Mouse (Mus musculus): ENCODE data around the gene Gja5. TPM values are rescaled to one million over a fixed set of nuclear protein-coding genes. Genes with fewer than 3 reads are reported as not detected.
"Not testable (repeated sequence)": the region's sequence is repeated elsewhere in the genome, so short reads cannot be mapped to it uniquely, and the experiment has no call there.

Gene Gja5
- polyA plus RNA-seq, 2 experiments from 2014 or later = 0.12 to 0.13 TPM

DNA sequence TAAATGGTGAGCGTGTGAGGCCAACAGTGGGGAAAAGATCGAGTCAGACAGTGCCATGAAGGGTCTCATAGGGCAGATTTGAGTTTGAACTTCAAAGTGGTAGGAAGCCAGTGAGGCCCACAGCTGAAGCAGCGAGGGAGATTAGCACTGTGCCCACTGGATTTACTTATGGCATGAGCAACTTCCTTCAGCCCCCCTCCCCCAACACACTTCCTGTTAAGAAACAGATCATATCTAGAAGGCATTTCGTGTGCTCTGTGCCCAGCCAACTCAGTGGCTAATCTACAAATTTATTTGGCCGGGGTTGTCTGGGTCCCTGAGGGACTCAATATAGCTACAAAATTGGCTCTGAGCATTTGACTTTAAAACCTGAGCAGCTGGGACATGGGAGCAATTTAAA lies 139.7 kb downstream of the Gja5 start:
- no peak for ATAC-seq

DNA sequence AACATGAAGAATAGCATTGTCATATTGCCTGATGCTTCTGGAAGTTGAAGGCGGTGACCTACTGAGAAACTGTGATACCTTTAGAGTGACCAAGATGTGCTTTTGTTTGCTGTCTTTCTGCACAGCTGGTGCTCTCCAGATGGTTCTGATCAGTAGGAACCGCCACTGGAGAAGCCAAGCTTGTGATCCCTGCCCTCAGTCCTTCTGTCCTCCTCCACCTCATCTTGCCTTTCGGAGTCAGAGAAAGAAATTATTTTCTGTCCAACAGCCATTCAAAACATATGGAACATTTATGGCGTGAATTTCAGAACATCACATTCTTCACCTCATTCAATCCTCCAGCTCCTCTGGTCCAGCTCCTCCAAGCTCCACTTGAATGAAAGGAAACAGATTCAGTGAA lies 143.3 kb downstream of the Gja5 start:
- ATAC-seq = no peak

DNA sequence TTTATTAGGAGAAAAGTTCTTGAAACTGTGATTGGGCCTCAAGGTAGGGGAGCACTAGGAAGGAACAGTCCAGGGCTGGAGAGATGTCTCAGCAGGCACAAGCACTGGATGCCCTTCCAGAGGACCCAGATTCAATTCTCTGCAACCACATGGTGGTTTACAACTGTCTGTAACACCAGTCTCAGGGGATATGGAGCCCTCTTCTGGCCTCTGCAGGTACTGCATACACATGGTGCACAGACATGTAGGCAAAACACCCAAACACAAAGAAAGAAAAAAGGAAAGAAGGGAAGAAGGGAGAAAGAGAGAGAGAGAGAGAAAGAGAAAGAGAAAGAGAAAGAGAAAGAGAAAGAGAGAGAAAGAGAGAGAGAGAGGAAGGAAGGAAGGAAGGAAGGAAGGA lies 143.9 kb downstream of the Gja5 start:
- no peak for ATAC-seq

DNA sequence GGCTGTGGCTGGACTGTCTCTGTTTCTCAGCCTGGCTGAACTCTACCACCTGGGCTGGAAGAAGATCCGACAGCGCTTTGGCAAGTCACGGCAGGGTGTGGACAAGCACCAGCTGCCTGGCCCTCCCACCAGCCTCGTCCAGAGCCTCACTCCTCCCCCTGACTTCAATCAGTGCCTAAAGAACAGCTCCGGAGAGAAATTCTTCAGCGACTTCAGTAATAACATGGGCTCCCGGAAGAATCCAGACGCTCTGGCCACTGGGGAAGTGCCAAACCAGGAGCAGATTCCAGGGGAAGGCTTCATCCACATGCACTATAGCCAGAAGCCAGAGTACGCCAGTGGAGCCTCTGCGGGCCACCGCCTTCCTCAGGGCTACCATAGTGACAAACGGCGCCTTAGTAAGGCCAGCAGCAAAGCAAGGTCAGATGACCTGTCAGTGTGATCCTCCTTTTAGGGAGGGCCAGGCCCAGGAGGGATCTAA lies 146.8 kb downstream of the Gja5 start:
- ATAC-seq = no peak

DNA sequence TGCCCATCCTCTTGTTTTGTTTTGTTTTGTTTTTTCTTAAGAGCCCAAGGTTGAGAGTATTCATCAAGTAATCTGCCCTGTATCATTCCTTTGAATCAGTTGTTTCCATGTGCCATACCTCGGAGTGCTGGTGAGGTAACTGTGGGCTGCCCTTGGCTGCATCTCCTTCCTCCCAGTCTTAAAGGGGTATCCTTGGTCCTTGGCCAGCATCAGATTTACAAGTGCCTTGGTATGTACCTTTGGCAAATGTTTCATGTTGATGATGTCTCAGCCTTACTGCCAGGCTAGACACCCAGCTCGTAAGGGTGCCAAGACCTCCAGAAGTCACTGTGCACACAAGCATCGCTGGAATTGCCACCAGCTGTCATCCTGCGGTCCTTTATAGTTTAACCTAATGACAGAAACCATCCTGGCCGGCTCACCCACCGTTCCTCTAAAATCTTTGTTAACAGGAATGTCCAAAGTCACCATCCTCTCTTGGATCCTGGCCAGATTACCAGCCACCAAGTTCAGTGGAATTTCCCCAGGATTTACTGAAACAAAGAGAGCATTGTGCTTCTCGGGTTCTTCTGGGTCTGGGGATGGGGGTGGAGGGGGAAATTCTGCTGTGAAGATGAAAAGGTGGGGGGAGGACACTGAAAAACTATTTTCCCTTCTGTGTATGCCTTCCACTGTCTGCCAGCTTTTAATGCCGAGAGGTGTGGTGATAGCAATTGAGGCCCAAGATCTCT lies 147.7 kb downstream of the Gja5 start:
- ATAC-seq = no peak

DNA sequence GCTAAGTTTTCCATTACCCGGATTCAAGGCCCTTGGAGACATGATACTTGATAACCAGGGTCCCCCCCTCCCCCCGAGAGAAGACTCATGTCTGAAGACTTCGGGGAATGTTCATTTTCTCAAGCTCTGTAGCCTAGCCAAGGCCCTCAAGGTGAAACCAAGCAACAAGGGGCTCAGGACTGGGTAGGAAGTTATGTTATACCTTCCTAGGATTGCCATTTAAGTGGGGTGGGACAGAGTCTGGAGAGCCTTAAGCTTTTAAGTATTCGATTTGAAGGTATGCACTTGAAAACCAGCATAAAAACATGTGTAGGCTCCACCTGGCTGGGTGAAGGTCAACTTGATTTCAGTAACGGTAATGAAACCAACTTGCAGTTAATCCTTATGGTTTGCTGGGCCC lies 154.2 kb downstream of the Gja5 start:
- no peak for ATAC-seq

DNA sequence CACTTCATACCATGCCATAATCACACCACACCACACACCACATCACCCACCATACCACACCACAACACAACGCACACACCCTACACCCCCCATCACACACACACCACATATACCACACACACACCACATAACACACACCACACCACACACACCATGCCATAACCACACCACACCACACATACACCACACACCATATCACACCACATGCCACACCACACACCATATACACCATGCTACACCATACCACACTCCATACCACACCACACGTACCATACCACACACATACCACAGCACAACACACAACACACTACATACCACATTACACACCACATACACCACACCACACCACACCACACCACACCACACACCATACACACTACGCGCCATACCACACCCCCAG lies 155.6 kb downstream of the Gja5 start:
- no peak for ATAC-seq

DNA sequence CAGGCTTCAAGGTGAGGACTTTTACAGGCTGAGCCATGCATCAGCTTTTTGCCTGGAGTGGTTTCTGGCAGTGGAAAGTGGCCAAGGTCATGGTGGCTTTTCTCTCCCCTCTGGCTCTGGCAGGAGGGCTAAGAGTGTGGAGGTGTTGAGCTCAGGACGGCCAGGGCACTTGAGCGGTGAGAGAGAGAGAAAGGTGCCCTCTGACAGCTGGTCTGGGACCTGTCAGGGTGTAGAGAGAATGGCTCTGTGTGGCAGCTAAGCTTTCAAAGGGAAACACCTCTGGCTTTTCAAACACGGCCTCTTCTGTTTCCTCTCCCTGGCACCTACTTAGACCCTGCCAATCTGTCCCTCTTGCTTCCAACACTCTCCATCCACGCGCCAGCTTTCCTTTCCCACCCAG lies 158.3 kb downstream of the Gja5 start:
- no peak for ATAC-seq

DNA sequence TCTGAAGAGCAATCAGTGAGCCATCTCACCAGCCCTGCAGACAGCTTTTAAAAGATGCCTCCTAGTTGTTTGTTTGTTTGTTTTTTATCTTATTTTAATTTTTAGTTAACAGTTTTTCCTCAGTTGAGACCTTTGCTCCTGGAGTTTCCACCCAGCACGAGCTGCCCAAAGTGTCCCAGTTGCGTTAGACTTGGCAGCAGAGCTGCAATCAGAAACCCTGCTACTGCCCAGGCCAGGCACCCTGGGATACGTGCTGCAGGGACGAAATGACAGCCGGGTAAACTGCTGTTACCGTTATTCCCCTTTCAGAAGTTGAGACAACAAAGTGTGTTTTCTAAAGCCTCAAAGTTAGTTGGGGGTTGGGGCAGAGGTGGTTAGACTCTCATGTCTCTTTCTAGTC lies 159.6 kb downstream of the Gja5 start:
- ATAC-seq = no peak

DNA sequence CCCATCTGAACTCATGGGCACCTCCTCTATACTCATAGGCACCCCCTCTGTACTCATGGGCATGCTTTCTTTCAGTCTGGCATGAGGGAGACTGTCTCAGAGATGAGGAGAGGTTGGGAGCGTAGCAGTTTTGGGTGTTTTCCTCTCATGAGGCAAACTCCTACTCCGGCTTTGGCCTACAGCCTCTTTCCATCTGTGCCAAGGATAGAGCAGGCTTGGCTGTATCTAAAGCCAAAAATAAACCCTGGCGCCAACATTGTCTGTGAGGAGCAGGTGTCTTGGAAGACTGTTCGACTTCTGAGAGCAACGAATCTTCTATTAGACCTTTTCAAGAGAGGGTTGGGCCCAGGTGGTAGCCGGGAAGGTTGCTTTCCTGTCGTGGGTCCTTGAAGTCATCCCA lies 165.1 kb downstream of the Gja5 start:
- ATAC-seq = not testable (repeated sequence)

DNA sequence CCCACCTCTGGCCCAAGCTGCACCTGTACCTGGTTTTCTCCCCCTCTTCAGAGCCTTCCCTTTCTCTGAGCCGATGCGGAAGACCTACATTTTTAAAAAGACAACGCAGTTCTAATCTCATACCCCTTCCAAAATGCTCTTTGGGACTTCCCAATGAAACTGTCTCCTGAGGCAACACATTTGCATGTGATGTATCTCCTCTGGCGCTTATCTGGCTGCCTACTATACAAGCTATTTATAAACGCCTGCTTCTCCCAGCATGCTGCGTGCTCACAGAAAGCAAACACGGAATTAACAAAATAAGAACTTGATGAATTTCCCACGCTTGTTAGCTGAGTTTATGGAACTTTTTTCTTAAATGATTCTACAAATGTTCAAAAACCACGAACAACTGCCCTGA lies 167.4 kb downstream of the Gja5 start:
- not testable (repeated sequence) for ATAC-seq

DNA sequence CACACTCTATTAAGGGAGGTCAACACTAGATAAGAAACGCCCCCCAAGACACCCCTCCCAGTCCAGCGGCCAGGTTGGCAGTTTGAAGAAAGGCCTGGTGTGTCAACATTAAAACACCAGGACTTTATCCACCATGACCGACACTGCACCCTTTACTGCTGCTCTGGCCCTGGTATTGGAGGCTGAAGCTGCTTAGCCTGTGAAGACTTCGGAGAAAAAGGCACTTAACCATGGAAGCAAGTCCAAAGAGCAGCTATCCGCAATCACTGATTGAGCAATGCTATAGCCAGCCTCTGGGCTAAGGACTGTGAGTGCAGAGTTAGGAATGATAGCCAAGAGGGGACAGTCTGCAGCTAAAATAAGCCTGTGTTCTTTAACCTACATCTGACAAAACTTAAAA lies 167.9 kb downstream of the Gja5 start:
- ATAC-seq = not testable (repeated sequence)

DNA sequence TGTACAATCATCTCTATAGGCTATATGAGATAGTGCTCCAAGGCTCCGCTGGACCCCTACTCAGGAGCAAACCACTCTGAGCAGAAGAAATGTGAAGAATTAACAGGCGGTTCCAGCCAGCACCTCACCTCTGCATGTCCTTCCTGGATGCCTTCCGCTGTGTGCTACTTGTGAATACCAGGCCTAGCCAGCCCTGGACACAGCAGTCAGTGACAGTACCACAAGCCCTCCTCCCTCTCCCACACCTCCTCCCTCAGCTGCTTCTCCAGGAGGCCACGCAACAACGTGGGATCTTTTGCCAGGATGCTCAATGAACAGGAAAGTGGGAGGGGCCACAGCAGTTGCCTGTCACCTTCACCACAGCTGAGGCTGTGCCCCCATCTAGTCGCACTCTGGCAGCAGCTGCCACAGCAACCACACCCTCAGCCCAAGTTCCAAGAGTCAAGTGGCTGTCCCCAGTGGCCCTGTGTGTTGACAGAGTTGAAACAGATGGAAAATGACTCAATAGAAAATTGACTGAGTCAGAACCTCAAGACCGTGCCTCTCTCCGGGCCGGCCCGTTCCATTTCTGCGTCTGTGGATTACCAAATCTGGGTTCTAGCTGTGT lies 171.4 kb downstream of the Gja5 start:
- not testable (repeated sequence) for ATAC-seq

DNA sequence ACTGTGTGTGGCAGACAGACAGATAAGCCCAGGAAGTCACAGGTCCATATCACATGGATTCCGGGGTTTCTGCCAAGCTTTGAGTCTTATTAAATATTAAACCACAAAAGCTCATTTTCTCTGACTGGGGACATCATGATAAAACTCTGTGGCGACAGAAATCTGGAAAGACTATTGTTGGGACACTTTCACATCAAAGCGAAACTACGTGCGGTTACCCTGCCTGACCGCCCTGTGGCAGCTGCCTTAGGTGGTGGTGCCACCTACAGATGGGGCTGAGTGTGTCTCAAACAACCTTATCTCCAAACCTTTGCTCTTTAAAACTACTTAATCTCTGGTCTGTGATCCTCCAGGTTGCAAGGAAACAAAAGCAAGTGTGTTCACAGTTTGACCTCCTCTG lies 171.9 kb downstream of the Gja5 start:
- ATAC-seq = no peak

DNA sequence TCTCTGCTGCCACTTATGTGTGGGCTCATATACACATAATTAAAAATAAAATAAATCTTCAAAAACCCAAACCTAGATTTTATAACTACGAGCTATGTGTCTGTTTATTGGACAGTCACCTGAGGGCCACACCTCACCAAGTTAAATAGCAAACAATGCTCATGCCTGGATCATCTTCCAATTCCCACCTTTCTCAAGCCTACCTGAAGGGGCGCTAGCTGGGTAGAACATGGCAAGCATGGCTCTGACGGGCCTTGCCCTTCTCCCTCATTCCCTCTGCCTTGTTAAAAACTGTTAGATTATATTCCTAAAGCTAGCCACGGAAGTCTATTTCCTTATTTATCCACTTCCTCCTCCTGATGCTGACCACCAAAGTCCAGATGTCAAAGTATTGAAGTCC lies 173.9 kb downstream of the Gja5 start:
- no peak for ATAC-seq

DNA sequence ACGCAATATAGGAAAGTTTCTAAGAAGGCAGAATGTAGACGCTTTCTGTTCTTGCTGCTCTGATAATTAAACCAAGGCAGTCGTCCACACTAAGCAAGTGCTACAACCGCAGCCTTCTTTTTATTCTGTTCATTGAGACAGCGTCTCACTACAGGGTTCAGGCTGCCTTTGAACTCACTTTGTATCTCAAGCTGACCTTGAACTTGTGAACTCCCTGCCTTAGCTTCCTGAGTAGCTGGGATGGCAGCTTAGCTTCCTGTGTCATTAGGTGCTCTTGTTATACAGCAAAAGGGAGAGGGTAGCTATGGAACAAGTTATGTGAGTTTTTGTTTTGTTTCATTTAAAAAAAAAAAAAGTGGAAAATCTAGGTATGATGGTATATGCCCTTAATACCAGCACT lies 177.7 kb downstream of the Gja5 start:
- no peak for ATAC-seq

DNA sequence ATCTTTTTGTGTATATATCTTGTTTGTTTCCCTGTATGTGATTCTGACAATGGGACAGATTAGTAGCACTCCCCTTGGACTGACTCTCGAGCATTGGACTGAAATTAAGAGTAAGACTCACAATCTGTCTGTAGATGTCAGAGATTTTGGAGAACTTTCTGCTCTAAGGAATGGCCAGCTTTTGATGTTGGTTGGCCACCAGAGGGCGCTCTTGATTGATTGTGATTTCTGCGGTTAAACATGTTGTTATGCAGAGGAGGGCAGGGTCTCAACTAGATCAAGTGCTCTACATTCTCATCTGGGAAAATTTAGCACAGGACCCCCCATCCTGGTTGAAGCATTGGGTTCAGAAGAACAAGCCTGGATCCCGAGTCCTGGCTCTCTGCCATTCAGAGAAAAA lies 182.8 kb downstream of the Gja5 start:
- no peak for ATAC-seq

DNA sequence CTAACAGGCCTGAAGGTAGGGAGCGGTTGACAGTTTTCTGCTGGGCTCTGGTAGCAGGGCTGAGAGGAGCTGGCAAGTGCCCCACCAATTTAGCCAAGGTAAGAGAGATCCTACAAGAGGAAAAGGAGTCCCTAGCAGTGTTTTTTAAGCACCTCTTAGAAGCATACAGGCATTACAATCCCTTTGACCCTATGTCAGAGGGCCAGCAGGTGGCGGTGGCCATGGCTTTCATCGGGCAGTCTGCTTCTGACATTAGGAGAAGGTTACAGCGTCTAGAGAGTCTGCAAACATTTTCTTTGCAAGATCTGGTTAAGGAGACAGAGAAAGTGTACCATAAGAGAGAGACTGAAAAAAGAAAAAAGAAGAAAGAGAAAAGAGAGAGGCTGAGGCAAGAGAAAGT lies 183.8 kb downstream of the Gja5 start:
- not testable (repeated sequence) for ATAC-seq

DNA sequence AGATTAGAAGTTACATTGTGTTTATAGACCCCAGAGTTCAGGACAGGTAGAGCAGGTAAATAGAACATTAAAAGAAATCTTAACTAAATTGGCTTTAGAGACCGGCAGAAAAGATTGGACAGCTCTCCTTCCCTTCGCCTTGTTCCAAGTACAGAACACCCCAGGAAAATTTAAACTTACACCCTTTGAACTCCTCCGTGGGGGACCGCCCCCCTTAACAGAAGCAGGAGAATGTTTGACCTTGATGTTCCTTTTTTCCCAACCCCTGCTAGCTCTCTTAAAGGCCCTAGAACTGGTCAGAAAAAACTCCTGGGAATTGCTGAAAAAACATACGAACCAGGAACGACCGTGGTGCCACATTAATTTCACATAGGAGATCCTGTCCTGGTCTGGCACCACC lies 187.5 kb downstream of the Gja5 start:
- ATAC-seq = not testable (repeated sequence)

DNA sequence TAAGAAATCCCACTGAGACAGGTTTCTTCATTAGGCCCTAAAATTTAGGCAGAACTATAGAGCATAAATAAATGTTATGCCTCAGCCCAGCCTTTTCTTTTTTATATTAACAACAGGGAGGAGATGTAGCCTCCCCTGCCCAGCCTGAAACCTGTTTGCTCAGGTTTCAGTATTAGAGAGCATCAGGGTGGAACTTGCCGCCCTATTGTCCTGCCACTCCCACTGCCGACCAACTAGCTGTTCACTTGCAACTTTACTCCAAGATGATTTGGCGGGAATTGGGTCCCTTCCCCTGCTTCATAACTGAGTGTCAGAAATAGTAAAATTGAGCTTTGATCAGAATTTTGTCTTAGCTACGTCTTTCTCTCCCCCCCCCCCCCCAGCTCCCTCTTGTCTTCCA lies 192.2 kb downstream of the Gja5 start:
- ATAC-seq = not testable (repeated sequence)

DNA sequence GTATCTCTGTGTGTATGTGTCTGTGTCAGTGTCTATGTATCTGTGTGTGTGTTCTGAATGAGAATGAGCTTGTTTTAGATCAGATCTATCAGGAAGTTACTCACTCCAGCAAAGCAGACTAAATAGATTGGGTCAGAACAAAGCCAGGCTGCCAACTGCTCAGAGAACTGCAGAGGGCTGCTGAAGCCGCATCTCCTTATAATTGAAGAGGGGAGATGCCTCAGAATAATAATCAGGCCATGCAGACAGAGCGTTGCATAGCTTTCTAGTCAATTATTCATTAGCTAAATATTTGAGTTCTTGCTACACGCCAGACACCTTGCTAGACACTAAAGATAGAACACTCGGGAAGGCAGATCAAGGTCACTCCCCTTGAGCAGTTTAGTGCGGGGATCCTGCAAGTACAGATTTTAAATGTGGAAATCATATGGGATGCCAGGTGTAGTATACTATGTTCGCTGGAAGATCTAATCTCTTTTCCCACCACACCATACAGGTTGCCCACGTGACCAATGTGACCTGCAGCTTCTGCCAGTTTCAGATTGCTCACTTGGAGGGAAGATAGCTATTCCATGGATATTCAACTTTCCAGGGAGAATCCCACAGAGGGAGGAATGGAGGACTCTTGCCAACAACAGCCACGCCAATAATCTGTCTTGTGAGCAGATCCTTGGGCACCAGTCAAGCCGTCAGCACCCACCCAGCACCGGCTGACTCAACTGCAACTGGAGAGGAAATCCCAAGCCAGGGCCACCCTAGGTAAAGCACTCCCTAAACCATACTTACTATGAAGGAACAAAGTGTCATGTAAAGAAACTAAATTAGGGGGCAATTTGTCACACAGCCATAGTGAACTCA lies 196.5 kb downstream of the Gja5 start:
- ATAC-seq = no peak

DNA sequence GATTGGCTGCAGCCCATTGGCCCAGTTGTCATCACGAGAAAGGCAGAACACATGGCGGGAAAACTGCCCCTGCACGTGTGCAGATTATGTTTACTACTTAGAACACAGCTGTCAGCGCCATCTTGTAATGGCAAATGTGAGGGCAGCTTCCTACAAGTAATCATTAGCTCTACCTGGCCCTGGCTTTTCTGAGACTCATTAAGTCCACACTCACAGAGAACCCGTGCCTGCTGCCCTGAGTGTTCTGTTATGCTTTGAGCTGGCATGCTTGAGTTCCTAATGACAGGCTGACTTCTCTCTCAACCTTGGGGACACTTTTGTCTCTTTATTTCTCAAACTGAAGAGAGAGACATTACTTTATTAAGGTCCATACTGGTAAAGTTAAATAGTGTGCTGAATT lies 199.5 kb downstream of the Gja5 start:
- ATAC-seq = not testable (repeated sequence)

DNA sequence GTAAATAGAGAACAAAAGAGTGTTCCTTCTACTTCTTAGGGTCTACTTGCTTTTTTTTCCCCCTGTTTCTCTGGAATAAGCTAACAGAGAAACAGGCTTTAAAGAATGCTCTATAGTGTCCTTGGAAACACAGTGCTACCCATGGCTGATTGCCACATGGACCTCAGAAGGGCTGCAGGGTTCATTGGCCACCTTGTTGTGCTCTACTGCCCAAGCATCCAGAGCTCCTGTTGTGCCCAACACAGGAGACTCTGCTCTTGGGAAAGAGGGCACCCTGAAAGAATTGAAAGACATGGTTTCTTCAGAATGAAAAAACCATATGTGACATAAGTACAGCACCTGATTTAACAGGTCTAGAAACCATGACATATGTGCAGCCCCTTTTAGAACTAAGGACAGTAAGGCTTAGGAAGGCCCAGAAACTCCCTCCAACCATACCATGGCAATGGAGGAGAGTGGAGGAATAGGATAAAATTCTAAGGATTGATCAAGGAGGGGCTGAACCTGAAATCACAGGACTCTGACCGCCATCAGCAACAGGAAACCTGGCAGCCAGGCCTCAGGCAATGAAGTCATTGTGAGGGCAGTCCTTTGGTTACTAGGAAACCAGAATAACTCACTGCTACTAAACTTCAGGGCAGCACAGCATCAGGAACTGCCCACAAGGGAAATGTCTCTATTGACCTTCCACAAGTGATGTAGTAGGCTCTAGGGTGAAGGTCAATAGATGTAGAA lies 200.4 kb downstream of the Gja5 start:
- no peak for ATAC-seq

Measured in activated CD4-positive, CD25-positive, alpha-beta regulatory T cell, adult 4 months (primary cell).